Mouse (Mus musculus): ENCODE measurements at regions not wholly inside any gene's neighbourhood (a gene's known extent, or its start where the extent isn't known, plus 50 kb on each side); places are given as distances from the start of the nearest gene placed in this dataset.

DNA sequence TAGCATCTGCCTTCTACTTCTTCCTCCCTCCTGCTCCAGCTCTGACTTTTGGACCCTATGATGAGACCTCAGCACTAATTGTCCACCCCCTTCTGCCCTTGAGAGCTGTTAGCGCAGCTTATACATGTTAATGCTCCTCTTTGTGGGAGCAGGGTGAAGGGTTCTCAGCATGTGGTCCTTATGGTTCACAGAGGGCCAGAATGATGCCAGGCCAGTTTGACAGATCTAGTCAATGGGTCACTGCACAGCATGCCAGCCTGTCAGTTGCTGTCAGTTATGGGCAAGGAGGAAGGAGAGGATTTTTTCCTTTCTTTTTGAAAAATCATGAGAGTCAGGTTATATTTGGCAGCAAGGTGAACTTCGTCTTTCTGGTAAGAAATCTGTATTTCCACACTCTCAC lies 68.4 kb downstream of the 4931417E11Rik start:
- DNase-seq = no peak

DNA sequence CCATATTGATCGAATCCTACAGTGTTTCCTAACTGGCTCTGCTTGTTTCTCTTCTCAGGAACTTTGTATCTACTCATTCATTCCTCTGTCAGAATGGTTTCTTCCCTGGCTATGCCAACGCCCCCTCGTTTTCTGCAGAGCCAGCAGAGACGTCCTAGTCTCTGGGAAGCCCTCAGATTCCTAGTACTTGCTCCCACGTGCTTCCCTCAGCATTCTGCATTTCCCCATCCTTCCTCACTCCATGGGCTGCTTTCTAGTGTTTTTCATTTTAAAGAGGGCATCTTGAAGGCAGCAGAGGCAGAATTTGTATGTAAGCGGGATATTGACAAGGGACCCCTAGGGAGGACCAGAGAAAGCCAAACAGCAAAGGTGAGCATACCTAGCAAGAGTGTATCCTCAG lies 80.2 kb downstream of the 4931417E11Rik start:
- DNase-seq = no peak

DNA sequence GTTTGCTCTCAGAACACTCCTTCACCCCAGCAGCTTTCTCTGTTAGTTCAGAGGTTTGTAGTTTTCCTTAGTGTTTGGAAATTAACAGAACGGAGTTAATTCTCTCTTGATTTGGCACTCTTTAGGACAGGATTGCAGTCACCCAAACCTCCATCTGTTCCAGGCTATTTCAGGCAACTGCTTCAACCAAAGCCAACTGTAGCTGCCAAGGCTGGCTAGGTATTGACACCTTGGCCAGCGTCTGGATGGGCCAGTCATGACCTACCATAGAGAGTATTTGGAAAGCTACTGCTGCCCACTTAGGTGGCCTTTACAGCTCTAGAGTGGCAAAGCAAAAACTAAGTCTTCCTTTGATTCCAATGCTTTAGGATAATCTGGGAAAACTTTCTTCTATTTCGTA lies 83.2 kb downstream of the 4931417E11Rik start:
- no peak for DNase-seq

DNA sequence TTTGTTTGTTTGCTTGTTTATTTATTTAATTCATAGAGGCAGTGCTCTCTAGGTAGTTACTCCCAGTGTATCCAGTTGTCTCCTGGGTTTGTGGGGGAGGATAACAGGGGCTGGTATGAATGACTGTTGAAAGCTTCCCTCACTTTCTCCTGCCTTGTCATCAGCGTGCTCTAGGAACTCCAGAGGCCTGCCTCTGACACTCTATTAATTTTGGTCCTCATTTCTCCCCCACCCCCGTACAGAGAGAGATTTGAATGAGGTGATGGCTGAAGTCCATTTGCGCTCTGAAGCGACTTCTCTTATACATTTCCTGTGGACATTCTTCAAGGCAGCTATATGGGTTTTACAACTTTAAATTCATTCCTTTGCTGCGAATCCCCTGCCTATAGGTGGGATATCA lies 89.6 kb downstream of the 4931417E11Rik start:
- no peak for DNase-seq

DNA sequence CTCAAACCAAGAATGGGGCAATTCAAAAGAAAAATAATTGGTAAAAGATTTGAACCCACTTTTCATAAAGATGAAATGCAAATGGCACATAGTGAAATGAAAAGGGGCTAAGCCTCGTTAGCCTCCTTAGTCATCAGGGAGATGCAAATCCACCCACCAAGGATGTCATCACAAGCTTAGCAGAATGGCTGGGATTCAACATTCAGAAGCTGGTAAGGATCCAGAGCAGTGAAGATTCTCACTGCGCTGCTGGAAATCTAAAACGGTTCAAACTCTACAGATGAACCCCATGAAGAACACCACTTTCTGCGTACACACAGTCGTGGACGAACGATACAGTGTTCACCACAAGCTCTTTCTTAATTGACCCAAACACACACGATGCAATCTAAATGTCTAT lies 91.6 kb downstream of the 4931417E11Rik start:
- no peak for DNase-seq

DNA sequence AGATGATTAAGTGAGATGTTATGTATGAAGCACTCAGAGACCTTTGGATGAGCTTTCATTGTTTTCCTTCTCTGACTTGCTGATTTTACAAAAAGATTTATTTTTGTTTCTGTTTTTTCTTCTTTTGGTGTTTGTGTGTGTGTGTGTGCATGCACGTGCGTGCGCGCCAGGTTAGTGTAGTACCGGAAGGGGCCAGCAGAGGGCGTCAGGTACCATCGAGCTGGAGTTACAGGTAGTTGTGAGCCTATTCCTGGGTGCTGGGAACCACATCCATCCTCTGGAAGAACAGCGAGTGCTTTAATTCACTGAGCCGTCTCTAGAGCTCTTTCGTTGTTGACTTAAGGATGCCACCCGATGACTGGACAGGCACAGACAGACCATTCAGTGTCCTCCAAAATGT lies 93.2 kb downstream of the 4931417E11Rik start:
- no peak for DNase-seq

DNA sequence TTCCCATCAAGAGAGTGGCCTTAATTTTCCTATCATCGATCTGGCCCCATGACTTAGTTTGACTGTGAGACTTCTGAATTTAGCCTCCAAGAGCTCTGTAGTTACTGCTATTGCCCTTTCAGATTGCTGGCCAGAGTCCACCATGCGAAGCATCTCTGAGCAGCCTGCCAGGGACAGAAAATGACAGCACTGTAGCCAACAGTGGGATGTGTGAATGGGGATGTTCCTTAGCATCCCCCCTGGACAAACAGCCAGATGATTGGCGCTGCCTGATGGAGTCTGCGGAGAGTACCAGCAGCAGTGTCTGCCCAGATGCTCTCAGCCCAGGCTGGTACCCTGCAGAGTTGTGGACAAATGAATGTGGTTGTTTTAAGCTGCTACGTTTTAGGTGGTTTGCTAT lies 96.6 kb downstream of the 4931417E11Rik start:
- no peak for DNase-seq

DNA sequence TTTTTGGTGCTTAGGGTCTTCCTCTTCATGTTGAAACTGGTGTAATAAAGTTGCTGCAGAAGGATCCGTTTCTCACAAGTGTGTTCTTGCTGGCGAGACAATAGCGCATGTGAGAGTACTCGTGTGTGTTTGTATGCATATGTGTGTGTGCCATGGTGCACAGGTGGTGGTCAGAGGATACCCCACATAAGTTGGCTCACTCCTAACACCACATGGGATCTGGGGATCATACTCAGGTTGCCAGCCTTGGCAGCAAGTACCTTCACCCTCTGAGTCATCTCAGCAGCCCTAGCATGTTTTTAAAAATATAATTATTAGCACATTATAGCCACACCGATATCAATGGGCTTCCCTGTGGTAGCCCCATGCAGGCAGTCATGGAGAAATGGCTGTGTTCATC lies 97.6 kb downstream of the 4931417E11Rik start:
- no peak for DNase-seq

DNA sequence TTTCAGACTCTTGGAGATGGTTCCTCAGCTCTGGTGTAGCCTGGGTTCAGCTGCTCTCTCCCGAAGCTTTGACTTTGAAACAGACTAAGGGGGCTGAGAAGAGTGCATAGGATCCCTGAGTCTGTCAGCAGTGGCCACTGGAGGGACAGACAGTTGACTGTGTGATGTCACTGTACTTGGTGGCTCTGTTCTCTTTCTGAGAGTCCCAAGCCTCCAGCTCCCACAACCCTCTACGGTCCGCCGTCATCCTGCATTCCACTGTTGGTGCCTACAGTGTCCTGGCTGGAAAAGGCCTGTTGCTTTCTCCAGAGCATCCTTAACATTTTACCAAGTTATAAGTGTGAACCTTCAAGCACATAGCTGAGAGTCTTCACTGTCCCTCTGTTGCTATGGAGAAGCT lies 98.6 kb downstream of the 4931417E11Rik start:
- DNase-seq = no peak

DNA sequence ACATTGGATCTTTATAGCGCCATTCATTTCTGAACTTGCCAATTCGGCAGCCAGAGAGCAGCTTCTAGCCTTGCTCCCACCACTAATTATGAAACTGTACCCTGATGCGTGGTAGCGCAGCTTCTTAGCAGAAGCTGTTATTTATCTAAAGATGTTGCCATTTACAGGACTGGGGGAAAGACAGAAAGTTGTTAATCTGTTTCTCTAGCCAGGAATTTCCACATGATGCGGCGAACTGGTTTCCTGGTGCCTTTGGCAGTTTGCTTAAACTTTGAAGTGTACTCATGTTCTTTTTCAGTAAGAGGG lies 100.7 kb downstream of the 4931417E11Rik start:
- no peak for DNase-seq

DNA sequence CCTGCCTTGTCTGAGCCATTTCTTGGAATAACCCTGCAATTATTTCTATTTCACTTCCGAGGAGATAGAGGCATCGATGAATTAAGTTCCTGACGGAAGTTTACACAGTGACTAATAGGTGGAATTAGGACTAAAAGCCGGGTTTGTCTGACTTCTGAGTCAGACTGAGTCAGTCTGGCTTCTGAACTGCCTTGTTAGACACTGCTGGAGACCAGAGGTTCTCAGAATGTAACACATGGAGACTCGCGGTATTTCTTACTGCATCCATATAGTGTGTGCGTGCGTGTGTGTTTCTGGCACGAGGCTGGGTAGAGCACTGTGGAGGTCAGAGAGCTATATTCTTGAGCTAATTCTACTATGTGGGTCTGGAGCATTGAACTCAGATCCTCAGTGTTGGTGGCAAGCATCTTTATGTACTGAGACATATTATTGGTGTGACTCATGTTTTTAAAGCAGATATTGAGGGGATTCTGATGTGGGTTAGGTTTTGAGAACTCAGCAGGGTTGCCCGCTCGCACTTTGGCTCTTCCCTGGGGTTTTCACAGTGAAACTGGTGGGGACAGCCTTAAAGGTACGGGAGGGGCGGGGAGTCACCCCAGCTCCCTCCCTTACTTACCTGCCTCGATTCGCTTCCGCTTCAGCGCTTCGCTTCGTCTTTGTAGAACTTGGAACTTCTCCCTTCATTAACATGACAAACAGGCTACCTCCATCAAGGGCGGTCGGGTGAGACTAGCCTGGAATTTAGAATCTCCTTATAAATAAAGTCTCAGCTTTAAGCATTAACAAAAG lies 101.2 kb downstream of the 4931417E11Rik start:
- DNase-seq = no peak

DNA sequence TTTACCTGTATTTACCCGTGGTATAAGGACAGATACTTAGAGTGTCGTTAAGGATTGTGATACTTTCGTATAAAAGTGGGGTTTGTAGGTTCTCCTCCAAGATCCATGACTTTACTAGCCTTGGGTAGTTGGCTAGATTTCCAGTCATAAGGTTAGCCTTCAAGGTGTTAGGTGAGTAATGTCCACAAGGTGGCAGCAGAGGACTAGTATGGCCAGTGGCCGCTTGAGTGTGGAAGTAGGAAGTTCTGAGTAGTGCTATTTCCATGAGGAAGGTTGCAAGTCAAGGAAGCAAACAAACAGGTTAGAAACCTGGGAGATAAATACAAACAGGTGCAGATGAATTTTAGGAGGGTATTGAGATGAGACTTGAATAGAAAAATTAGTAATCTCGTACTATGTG lies 101.9 kb downstream of the 4931417E11Rik start:
- DNase-seq = peak in 1 of 2 experiments; percentile 44

DNA sequence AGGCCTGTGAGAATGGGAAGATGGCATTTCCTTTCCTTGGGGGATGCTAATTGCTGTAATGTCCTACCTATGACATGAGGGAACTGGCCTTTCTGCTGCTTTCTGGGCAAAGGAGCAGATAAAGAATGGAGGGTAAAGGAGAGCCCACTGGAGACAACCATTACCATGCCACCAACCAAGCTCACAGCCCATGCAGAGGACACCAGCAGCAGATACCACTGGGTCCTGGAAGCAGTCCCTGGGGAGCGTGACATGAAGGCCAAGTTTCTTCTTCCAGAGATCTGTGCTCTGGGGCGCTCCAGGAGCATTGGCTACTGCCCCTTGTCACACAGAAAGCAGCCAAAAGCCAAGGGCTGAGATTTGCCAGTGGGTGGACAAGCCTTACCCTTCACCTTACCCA lies 102.8 kb downstream of the 4931417E11Rik start:
- DNase-seq = no peak

DNA sequence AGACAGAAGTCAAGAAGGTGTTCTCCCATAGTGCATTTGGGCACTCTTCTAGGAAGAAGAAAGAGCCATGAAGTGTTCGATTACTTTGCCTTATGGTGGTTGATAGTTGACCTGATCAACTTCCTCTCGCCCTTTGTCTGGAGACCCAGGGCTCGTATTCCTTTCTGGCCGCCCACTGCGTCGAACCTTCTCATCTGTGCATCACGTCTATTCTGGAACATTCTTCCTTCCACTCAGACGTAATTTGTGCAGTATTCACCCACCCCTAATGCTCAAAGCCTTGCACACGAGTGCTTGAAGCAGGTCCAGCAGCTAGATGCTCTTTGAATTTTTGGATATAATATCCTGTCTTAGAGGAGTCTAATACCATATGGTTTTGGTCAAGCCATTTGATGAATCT lies 104.2 kb downstream of the 4931417E11Rik start:
- DNase-seq = no peak

DNA sequence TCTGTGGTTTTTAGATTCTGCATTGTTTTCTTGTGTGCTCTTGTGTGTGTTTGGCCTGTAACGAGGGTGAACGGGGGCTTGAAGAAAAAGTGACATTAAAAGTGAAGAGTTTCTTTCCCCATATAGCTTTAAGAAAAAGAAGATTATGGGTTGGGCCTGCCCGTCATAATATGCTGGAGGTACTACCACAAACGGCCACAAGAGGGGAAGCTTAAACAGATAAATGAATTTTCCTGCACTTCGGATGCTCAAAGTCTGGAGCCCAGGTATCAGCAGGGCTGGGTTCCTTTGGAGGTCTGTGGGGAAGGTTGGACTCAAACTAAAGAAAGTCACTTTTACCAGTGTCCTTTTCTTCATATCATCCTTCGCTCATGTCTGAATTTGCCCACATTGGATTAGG lies 86.8 kb downstream of the Suclg1 start:
- no peak for DNase-seq

DNA sequence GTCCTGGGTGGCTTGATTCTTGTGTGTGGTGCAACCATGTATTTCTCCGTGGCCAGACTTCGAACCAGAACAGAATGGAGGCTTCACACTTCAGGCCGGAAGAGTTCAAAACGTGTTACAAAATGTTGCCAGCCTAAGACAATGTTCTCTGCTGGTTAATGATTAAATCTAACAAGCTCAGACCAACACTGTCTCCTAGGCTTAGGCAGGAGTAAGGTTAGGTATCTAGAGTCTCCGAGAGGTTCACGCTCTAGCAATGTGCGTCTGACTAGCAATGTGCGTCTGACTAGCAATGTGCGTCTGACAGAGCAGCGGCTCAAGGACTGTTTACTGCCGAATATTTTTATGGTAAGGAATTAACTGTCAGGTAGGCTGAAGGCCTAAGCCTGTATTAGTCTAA lies 81.5 kb downstream of the Suclg1 start:
- no peak for DNase-seq

Data from spleen, adult 18-20 months (tissue).